ENCODE assay signal across 8 mouse cellular contexts in genomic region chr5:92263761-92264359, GRCm38 (mm10). TPM values are rescaled to one million over a fixed set of nuclear protein-coding genes. Genes with fewer than 3 reads are reported as not detected.
DNase-seq lines count a peak whose midpoint lies in the region; ATAC-seq and TF ChIP-seq lines count a peak whose summit lies in the region.

No protein-coding gene starts in this region.

- H3K9ac ChIP-seq in forebrain, postnatal 0 days, result no peak overlapping the region
- H3K9ac ChIP-seq in neural tube, embryonic 14.5 days (replicated peaks; ENCODE audit: low read depth, low read length), result no peak overlapping the region

- no peaks in the 10 kb centered on the region for H3K9me3 ChIP-seq in forebrain, postnatal 0 days (ENCODE audit: low read length)
- H3K9me3 ChIP-seq in hindbrain, embryonic 10.5 days, result no peaks in the 10 kb centered on the region
- H3K9me3 ChIP-seq in neural tube, embryonic 14.5 days (ENCODE audit: control insufficient read depth, low read length), result no peaks in the 10 kb centered on the region

- ATAC-seq in forebrain, postnatal 0 days, result peak; percentile 96
- ATAC-seq in neural tube, embryonic 14.5 days (ENCODE audit: low read depth), result peak; percentile 90

- intact Hi-C loops in left cerebral cortex, postnatal 14 days (cut with DNase I), result no loop called here

- H3K4me2 ChIP-seq in forebrain, postnatal 0 days (ENCODE audit: low read depth), result no peak overlapping the region
- no peak overlapping the region for H3K4me2 ChIP-seq in neural tube, embryonic 14.5 days (ENCODE audit: low read depth, low read length)

- H3K4me1 ChIP-seq in forebrain, postnatal 0 days (ENCODE audit: insufficient read depth), result 0 out of 2 replicates have a peak, but pooled peaks cover 2% of the 10 kb centered on the region
- H3K4me1 ChIP-seq in hindbrain, embryonic 10.5 days (replicated peaks), result peaks cover 20% of the 10 kb centered on the region
- no peaks in the 10 kb centered on the region for H3K4me1 ChIP-seq in neural tube, embryonic 14.5 days (ENCODE audit: control insufficient read depth, insufficient read depth, low read length)

- H3K4me3 ChIP-seq in forebrain, postnatal 0 days (ENCODE audit: low read depth, low read length), result no peak overlapping the region
- H3K4me3 ChIP-seq in hindbrain, embryonic 10.5 days, result no peak overlapping the region
- no peak overlapping the region for H3K4me3 ChIP-seq in neural tube, embryonic 14.5 days (ENCODE audit: low read depth, low read length)

- no peak for TF ChIP-seq CTCF in brain, embryonic 14.5 days (IDR thresholded peaks at IDR 0.05; ENCODE audit: borderline replicate concordance, extremely low read depth, insufficient read depth, insufficient read length)
- no peak for TF ChIP-seq CTCF in forebrain, postnatal 0 days (IDR thresholded peaks at IDR 0.05; ENCODE audit: low read depth)

- TF ChIP-seq POLR2A in brain, embryonic 14.5 days (IDR thresholded peaks at IDR 0.05; ENCODE audit: borderline replicate concordance, extremely low read depth, insufficient read depth, insufficient read length, poor library complexity, severe bottlenecking), result no peak

- 8% methylated on average over 4 of the region's 4 CpGs for WGBS in forebrain, postnatal 0 days
- WGBS in hindbrain, embryonic 10.5 days, result 16% methylated on average over 4 of the region's 4 CpGs
- WGBS in neural tube, embryonic 14.5 days, result 12% methylated on average over 4 of the region's 4 CpGs

- H3K27me3 ChIP-seq in forebrain, postnatal 0 days (ENCODE audit: insufficient read depth, low read length), result no peaks in the 10 kb centered on the region
- no peaks in the 10 kb centered on the region for H3K27me3 ChIP-seq in hindbrain, embryonic 10.5 days (ENCODE audit: insufficient read depth, poor library complexity, severe bottlenecking)
- H3K27me3 ChIP-seq in neural tube, embryonic 14.5 days (ENCODE audit: control insufficient read depth, insufficient read depth, low read length), result no peaks in the 10 kb centered on the region

- H3K27ac ChIP-seq in forebrain, postnatal 0 days (ENCODE audit: low read depth, low read length), result 0 out of 2 replicates have a peak overlapping the region, but pooled peaks have one; percentile 45
- H3K27ac ChIP-seq in hindbrain, embryonic 10.5 days, result peak overlapping the region; percentile 54; the same call in 1 of the 2 replicates
- no peak overlapping the region; the same call in 1 of the 2 replicates for H3K27ac ChIP-seq in neural tube, embryonic 14.5 days (ENCODE audit: low read depth, low read length)

- H3K36me3 ChIP-seq in forebrain, postnatal 0 days (ENCODE audit: insufficient read depth), result no peaks in the 10 kb centered on the region
- no peaks in the 10 kb centered on the region for H3K36me3 ChIP-seq in hindbrain, embryonic 10.5 days
- H3K36me3 ChIP-seq in neural tube, embryonic 14.5 days (ENCODE audit: control insufficient read depth, insufficient read depth, low read length), result no peaks in the 10 kb centered on the region

- DNase-seq in NIH3T3 (ENCODE audit: low read depth), result peak; percentile 60
- DNase-seq in brain, embryonic 14.5 days (ENCODE audit: low read depth), result peak; percentile 95
- DNase-seq in forebrain, postnatal 0 days, result peak; percentile 88
- DNase-seq in hindbrain, embryonic 10.5 days (ENCODE audit: low spot score), result peak; percentile 39
- peak; percentile 80 to 93 for DNase-seq in left cerebral cortex, postnatal 14 days (ENCODE audit: low spot score in 2 of 2)
- no peak for DNase-seq in thymus, postnatal 10 days (ENCODE audit: low spot score in 2 of 2)
- DNase-seq in thymus, postnatal 4 days, result no peak

RNA-seq across cellular contexts. Expression of gene Ppef2, which starts 7.8 kb away (rescaled TPM):
- 0.74 and 1.3 TPM in 2 replicates for polyA plus RNA-seq in brain, embryonic 14.5 days (2012; rRNA removed)
- total RNA-seq in forebrain, postnatal 0 days (2014; rRNA removed), result 0.08 and 0.24 TPM in 2 replicates
- polyA plus RNA-seq in forebrain, postnatal 0 days (2015; fragmentation: Nextera tagmentation; extraction: Ambion mirVana), result 0.31 and 0.44 TPM in 2 replicates
- 0.16 and 0.22 TPM in 2 replicates for polyA plus RNA-seq in hindbrain, embryonic 10.5 days (2016; fragmentation: Nextera tagmentation; extraction: Ambion mirVana)
- total RNA-seq in left cerebral cortex, postnatal 14 days (2021), result 1 to 10 TPM in 1 of 2 experiments, under 1 TPM in 1; 0.23 to 1.0 TPM
- 0.21 and 0.99 TPM in 2 replicates for polyA plus RNA-seq in neural tube, embryonic 14.5 days (2014; fragmentation: Nextera tagmentation; extraction: Ambion mirVana)

RNA-seq across cellular contexts. Expression of gene Naaa, which starts 14.1 kb away (rescaled TPM):
- polyA plus RNA-seq in brain, embryonic 14.5 days (2012; rRNA removed), result 9.4 and 15.5 TPM in 2 replicates
- 22.5 and 33.1 TPM in 2 replicates for total RNA-seq in forebrain, postnatal 0 days (2014; rRNA removed)
- 15.4 and 23.6 TPM in 2 replicates for polyA plus RNA-seq in forebrain, postnatal 0 days (2015; fragmentation: Nextera tagmentation; extraction: Ambion mirVana)
- polyA plus RNA-seq in hindbrain, embryonic 10.5 days (2016; fragmentation: Nextera tagmentation; extraction: Ambion mirVana), result 3.8 and 5.7 TPM in 2 replicates
- 10 to 100 TPM; 26.6 to 30.7 TPM for total RNA-seq in left cerebral cortex, postnatal 14 days (2021)
- 23.1 and 23.9 TPM in 2 replicates for polyA plus RNA-seq in neural tube, embryonic 14.5 days (2014; fragmentation: Nextera tagmentation; extraction: Ambion mirVana)

RNA-seq across cellular contexts. Expression of gene Sdad1, which starts 46.4 kb away (rescaled TPM):
- 18.7 and 25.4 TPM in 2 replicates for polyA plus RNA-seq in brain, embryonic 14.5 days (2012; rRNA removed)
- 22.5 and 32.0 TPM in 2 replicates for total RNA-seq in forebrain, postnatal 0 days (2014; rRNA removed)
- 21.6 and 27.9 TPM in 2 replicates for polyA plus RNA-seq in forebrain, postnatal 0 days (2015; fragmentation: Nextera tagmentation; extraction: Ambion mirVana)
- 35.3 and 53.7 TPM in 2 replicates for polyA plus RNA-seq in hindbrain, embryonic 10.5 days (2016; fragmentation: Nextera tagmentation; extraction: Ambion mirVana)
- total RNA-seq in left cerebral cortex, postnatal 14 days (2021), result 10 to 100 TPM; 18.6 to 20.2 TPM
- 30.2 and 37.4 TPM in 2 replicates for polyA plus RNA-seq in neural tube, embryonic 14.5 days (2014; fragmentation: Nextera tagmentation; extraction: Ambion mirVana)

RNA-seq across cellular contexts. Expression of gene U90926, which starts 48.7 kb away (rescaled TPM):
- not detected in 2 replicates for polyA plus RNA-seq in brain, embryonic 14.5 days (2012; rRNA removed)
- total RNA-seq in forebrain, postnatal 0 days (2014; rRNA removed), result not detected in 2 replicates
- polyA plus RNA-seq in forebrain, postnatal 0 days (2015; fragmentation: Nextera tagmentation; extraction: Ambion mirVana), result not detected in 2 replicates
- polyA plus RNA-seq in hindbrain, embryonic 10.5 days (2016; fragmentation: Nextera tagmentation; extraction: Ambion mirVana), result not detected in 2 replicates
- not detected for total RNA-seq in left cerebral cortex, postnatal 14 days (2021)
- not detected in 2 replicates for polyA plus RNA-seq in neural tube, embryonic 14.5 days (2014; fragmentation: Nextera tagmentation; extraction: Ambion mirVana)

Comparison
In these comparisons a context has a peak if more than half of its experiments do, and no peak if none do; other contexts are left out.
1. DNase-seq: peak in NIH3T3 (single experiment), brain, embryonic 14.5 days (single experiment), forebrain, postnatal 0 days (single experiment), hindbrain, embryonic 10.5 days (single experiment) and left cerebral cortex, postnatal 14 days (2 of 2); none in thymus, postnatal 10 days (0 of 2) and thymus, postnatal 4 days (single experiment).